Mouse (Mus musculus) liver, embryonic 12.5 days (tissue): ENCODE results near the gene Angel2. TPM values are rescaled to one million over a fixed set of nuclear protein-coding genes. Genes with fewer than 3 reads are reported as not detected.

Experiments used
- ATAC-seq: fragments of 200-750 bp; cut with Nextera tagmentation; 2 replicates; pipeline ENCODE4 v1.8.0; 2017; ENCODE audit warnings: moderate number of reproducible peaks, mild to moderate bottlenecking, moderate library complexity
- H3K27ac ChIP-seq: fragments of 300-500 bp; sonication (generic); 2 replicates; pipeline ENCODE4 v1.5.1; 2016; ENCODE audit warnings: mild to moderate bottlenecking
- H3K27me3 ChIP-seq: fragments of 300-500 bp; sonication (generic); replicated peaks from 2 replicates; pipeline ENCODE4 v1.6.1; 2016; ENCODE audit warnings: mild to moderate bottlenecking, moderate library complexity
- H3K36me3 ChIP-seq: fragments of 300-500 bp; sonication (generic); 2 replicates; pipeline ENCODE4 v1.6.1; 2016; ENCODE audit warnings: mild to moderate bottlenecking, moderate library complexity
- H3K4me1 ChIP-seq: fragments of 300-500 bp; sonication (generic); 2 replicates; pipeline ENCODE4 v1.6.1; 2016
- H3K4me2 ChIP-seq: fragments of 300-500 bp; sonication (generic); 2 replicates; pipeline ENCODE4 v1.6.1; 2016; ENCODE audit warnings: mild to moderate bottlenecking, moderate library complexity
- H3K4me3 ChIP-seq: fragments of 300-500 bp; sonication (generic); 2 replicates; pipeline ENCODE4 v1.5.1; 2016; ENCODE audit warnings: mild to moderate bottlenecking, moderate library complexity
- H3K9ac ChIP-seq: fragments of 300-500 bp; sonication (generic); 2 replicates; pipeline ENCODE4 v1.6.1; 2016; ENCODE audit warnings: mild to moderate bottlenecking, moderate library complexity
- H3K9me3 ChIP-seq: fragments of 300-500 bp; sonication (generic); replicated peaks from 2 replicates; pipeline ENCODE4 v1.6.1; 2016; ENCODE audit warnings: mild to moderate bottlenecking, moderate library complexity
- WGBS: fragments of 180-500 bp; shearing (Covaris S2); methylation state at CpG from one replicate; pipeline ENCODE4 v1.1.7; 2016; ENCODE audit not compliant: insufficient replicate concordance; 5-methylcytosine and 5-hydroxymethylcytosine counted together
- polyA plus RNA-seq: library from polyadenylated mRNA; unstranded; fragments of >200 nt; fragmentation: Nextera tagmentation; extraction: Ambion mirVana; gene quantifications from 2 replicates; pipeline ENCODE4 v1.2.1, GENCODE M21; 2016

Angel2 gene
- polyA plus RNA-seq, 1 experiment from 2014 or later = 23.6 TPM

- H3K27ac ChIP-seq = no peak overlapping the region
- no peak overlapping the region for H3K9ac ChIP-seq
- H3K27me3 ChIP-seq = no peaks in the 10 kb centered on the region
- ATAC-seq = no peak
- 86% methylated on average over 16 of the region's 16 CpGs for WGBS
- H3K9me3 ChIP-seq = no peaks in the 10 kb centered on the region
- no peak overlapping the region for H3K4me2 ChIP-seq
- H3K36me3 ChIP-seq = peaks cover 14% of the 10 kb centered on the region
- no peaks in the 10 kb centered on the region for H3K4me1 ChIP-seq
- H3K4me3 ChIP-seq = no peak overlapping the region
Observed at GRCm38 (mm10) chr1:190904714-190905113, 20.2 kb upstream of the Angel2 start.

- peaks cover 5% of the 10 kb centered on the region; the same call in 1 of the 2 replicates for H3K27me3 ChIP-seq
- H3K9ac ChIP-seq = peak overlapping the region; percentile 73
- no peaks in the 10 kb centered on the region for H3K36me3 ChIP-seq
- H3K4me1 ChIP-seq = peaks cover 25% of the 10 kb centered on the region
- no peak overlapping the region for H3K27ac ChIP-seq
- 69% methylated on average over 6 of the region's 6 CpGs for WGBS
- H3K9me3 ChIP-seq = no peaks in the 10 kb centered on the region
- ATAC-seq = no peak
- H3K4me2 ChIP-seq = peak overlapping the region; percentile 89
- H3K4me3 ChIP-seq = peak overlapping the region; percentile 77
Observed at GRCm38 (mm10) chr1:190910836-190911235, 14.1 kb upstream of the Angel2 start.

- H3K4me3 ChIP-seq = peak within 1 kb of the TSS; percentile 77
- no peaks in the 10 kb centered on the region for H3K36me3 ChIP-seq
- no peaks in the 10 kb centered on the region for H3K9me3 ChIP-seq
- H3K27ac ChIP-seq = peak within 1 kb of the TSS; percentile 17; the same call in 1 of the 2 replicates
- H3K27me3 ChIP-seq = peaks cover 5% of the 10 kb centered on the region; the same call in 1 of the 2 replicates
- ATAC-seq = peak; percentile 91
- H3K4me1 ChIP-seq = peaks cover 25% of the 10 kb centered on the region
- WGBS = 1% methylated on average over 47 of the region's 47 CpGs
- H3K4me2 ChIP-seq = peak within 1 kb of the TSS; percentile 89
- peak within 1 kb of the TSS; percentile 73 for H3K9ac ChIP-seq
Observed at GRCm38 (mm10) chr1:190911415-190912123, 13.3 kb upstream of the Angel2 start, which contains the start of gene Rps6kc1. Gene Rps6kc1 (minus strand): TSS chr1:190911770.

GRCm38 (mm10) chr1:190912623-190913022 lies 12.3 kb upstream of the Angel2 start:
- Histone ChIP-seq H3K27me3 (peaks cover 5% of the 10 kb centered on the region; the same call in 1 of the 2 replicates), H3K36me3 (no peaks in the 10 kb centered on the region), H3K9ac (no peak overlapping the region), H3K4me2 (peak overlapping the region; percentile 89; the same call in 1 of the 2 replicates), H3K27ac (no peak overlapping the region), H3K4me3 (no peak overlapping the region), H3K9me3 (no peaks in the 10 kb centered on the region), H3K4me1 (peaks cover 25% of the 10 kb centered on the region)
- ATAC-seq = no peak
- 57% methylated on average over 1 of the region's 1 CpGs for WGBS

- Histone ChIP-seq H3K9me3 (no peaks in the 10 kb centered on the region), H3K27me3 (peaks cover 16% of the 10 kb centered on the region; the same call in 1 of the 2 replicates), H3K4me2 (no peak overlapping the region), H3K27ac (no peak overlapping the region), H3K4me3 (no peak overlapping the region), H3K36me3 (no peaks in the 10 kb centered on the region), H3K4me1 (no peaks in the 10 kb centered on the region; the same call in 1 of the 2 replicates), H3K9ac (no peak overlapping the region)
- 55% methylated on average over 7 of the region's 7 CpGs for WGBS
- ATAC-seq = no peak
Observed at GRCm38 (mm10) chr1:190918938-190919337, 6.0 kb upstream of the Angel2 start.

GRCm38 (mm10) chr1:190919725-190920469 lies 5.0 kb upstream of the Angel2 start:
- no peak overlapping the region for H3K9ac ChIP-seq
- H3K9me3 ChIP-seq = no peaks in the 10 kb centered on the region
- H3K4me1 ChIP-seq = no peaks in the 10 kb centered on the region; the same call in 1 of the 2 replicates
- H3K36me3 ChIP-seq = no peaks in the 10 kb centered on the region
- no peak overlapping the region for H3K4me2 ChIP-seq
- ATAC-seq = no peak
- no peak overlapping the region for H3K4me3 ChIP-seq
- H3K27me3 ChIP-seq = peaks cover 12% of the 10 kb centered on the region; the same call in 1 of the 2 replicates
- 52% methylated on average over 8 of the region's 8 CpGs for WGBS
- H3K27ac ChIP-seq = no peak overlapping the region

- Histone ChIP-seq H3K4me1 (peaks cover 26% of the 10 kb centered on the region), H3K9me3 (no peaks in the 10 kb centered on the region), H3K9ac (peak overlapping the region; percentile 88; the same call in 1 of the 2 replicates), H3K4me2 (peak overlapping the region; percentile 74), H3K4me3 (peak overlapping the region; percentile 76), H3K27me3 (0 out of 2 replicates have a peak, but pooled peaks cover 12% of the 10 kb centered on the region), H3K27ac (no peak overlapping the region), H3K36me3 (no peaks in the 10 kb centered on the region)
- no peak for ATAC-seq
- WGBS = 77% methylated on average over 3 of the region's 3 CpGs
Observed at GRCm38 (mm10) chr1:190927311-190927710, 2.4 kb downstream of the Angel2 start.

- Histone ChIP-seq H3K9me3 (no peaks in the 10 kb centered on the region), H3K27me3 (0 out of 2 replicates have a peak, but pooled peaks cover 6% of the 10 kb centered on the region), H3K4me2 (peak overlapping the region; percentile 74), H3K4me3 (peak overlapping the region; percentile 76), H3K9ac (peak overlapping the region; percentile 88), H3K27ac (peak overlapping the region; percentile 96), H3K4me1 (peaks cover 26% of the 10 kb centered on the region), H3K36me3 (peaks cover 2% of the 10 kb centered on the region)
- WGBS = 7% methylated on average over 16 of the region's 16 CpGs
- peak; percentile 32 for ATAC-seq
Observed at GRCm38 (mm10) chr1:190927751-190928369, 2.9 kb downstream of the Angel2 start.

GRCm38 (mm10) chr1:190928370-190929009 lies 3.6 kb downstream of the Angel2 start:
- Histone ChIP-seq H3K9ac (peak overlapping the region; percentile 88), H3K9me3 (no peaks in the 10 kb centered on the region), H3K27ac (peak overlapping the region; percentile 96), H3K36me3 (peaks cover 5% of the 10 kb centered on the region), H3K27me3 (0 out of 2 replicates have a peak, but pooled peaks cover 6% of the 10 kb centered on the region), H3K4me3 (peak overlapping the region; percentile 76), H3K4me1 (peaks cover 26% of the 10 kb centered on the region), H3K4me2 (peak overlapping the region; percentile 74)
- WGBS = under 1% methylated on average over 32 of the region's 79 CpGs
- peak; percentile 97 for ATAC-seq

GRCm38 (mm10) chr1:190929010-190929695 lies 4.2 kb downstream of the Angel2 start:
- Histone ChIP-seq H3K9ac (peak overlapping the region; percentile 88), H3K27ac (peak overlapping the region; percentile 96), H3K4me1 (peaks cover 26% of the 10 kb centered on the region), H3K36me3 (peaks cover 10% of the 10 kb centered on the region), H3K4me3 (peak overlapping the region; percentile 76), H3K27me3 (0 out of 2 replicates have a peak, but pooled peaks cover 6% of the 10 kb centered on the region), H3K9me3 (no peaks in the 10 kb centered on the region), H3K4me2 (peak overlapping the region; percentile 74)
- WGBS = 4% methylated on average over 26 of the region's 27 CpGs
- ATAC-seq = peak; percentile 3; the same call in 1 of the 2 replicates

GRCm38 (mm10) chr1:190930181-190930580 lies 5.3 kb downstream of the Angel2 start:
- H3K4me2 ChIP-seq = no peak overlapping the region
- WGBS = 83% methylated on average over 6 of the region's 6 CpGs
- ATAC-seq = no peak

More at GRCm38 (mm10) chr1:190930181-190930580, 5.3 kb downstream of the Angel2 start:
- peaks cover 26% of the 10 kb centered on the region for H3K4me1 ChIP-seq
- H3K36me3 ChIP-seq = peaks cover 19% of the 10 kb centered on the region
- no peak overlapping the region for H3K4me3 ChIP-seq
- H3K9me3 ChIP-seq = no peaks in the 10 kb centered on the region
- H3K9ac ChIP-seq = no peak overlapping the region; the same call in 1 of the 2 replicates
- H3K27ac ChIP-seq = no peak overlapping the region
- H3K27me3 ChIP-seq = 0 out of 2 replicates have a peak, but pooled peaks cover 5% of the 10 kb centered on the region
